Comparison of ENCODE assay signal across 16 mouse cellular contexts in genomic region chr17:44722103-44722792, GRCm38 (mm10).
"Had no signal": no experiment of that assay in that cellular context is flagged by ENCODE, and none has a peak within 500 bp of the region (broad histone marks: within the 10 kb centered on the region; RNA-seq: fewer than 3 reads in every experiment).

No protein-coding gene starts in this region.

- DNase-seq: kidney, adult 2 months; kidney, postnatal 14 days; left cerebral cortex, postnatal 4 days; liver; liver, embryonic 13.5 days; liver, postnatal 0 days; lung, postnatal 36 days; retina, postnatal 1 day; right cerebral cortex, postnatal 4 days; thymus, adult 2 months; thymus, postnatal 4 days had no signal

- ATAC-seq: liver, postnatal 0 days; midbrain, embryonic 15.5 days had no signal

- H3K4me3 ChIP-seq: kidney, embryonic 15.5 days; liver, embryonic 13.5 days; midbrain, embryonic 10.5 days; midbrain, embryonic 15.5 days; neural tube, embryonic 12.5 days; stomach, embryonic 15.5 days had no signal

- H3K4me2 ChIP-seq: kidney, embryonic 15.5 days; liver, embryonic 13.5 days; midbrain, embryonic 15.5 days; neural tube, embryonic 12.5 days; stomach, embryonic 15.5 days had no signal

- H3K9me3 ChIP-seq: kidney, embryonic 15.5 days; liver, embryonic 13.5 days; midbrain, embryonic 10.5 days; midbrain, embryonic 15.5 days; neural tube, embryonic 12.5 days; stomach, embryonic 15.5 days had no signal

- H3K27ac ChIP-seq: kidney, embryonic 15.5 days; liver, embryonic 13.5 days; midbrain, embryonic 10.5 days; midbrain, embryonic 15.5 days; neural tube, embryonic 12.5 days; stomach, embryonic 15.5 days had no signal

- H3K9ac ChIP-seq: kidney, embryonic 15.5 days; liver, embryonic 13.5 days; liver, postnatal 0 days; midbrain, embryonic 15.5 days; neural tube, embryonic 12.5 days; stomach, embryonic 15.5 days had no signal

- H3K27me3 ChIP-seq: kidney, embryonic 15.5 days; liver, embryonic 13.5 days; midbrain, embryonic 15.5 days; neural tube, embryonic 12.5 days; stomach, embryonic 15.5 days had no signal

- H3K36me3 ChIP-seq: kidney, embryonic 15.5 days; liver, embryonic 13.5 days; midbrain, embryonic 10.5 days; midbrain, embryonic 15.5 days; neural tube, embryonic 12.5 days; stomach, embryonic 15.5 days had no signal

- H3K4me1 ChIP-seq: liver, embryonic 13.5 days; stomach, embryonic 15.5 days had no signal
